Mouse (Mus musculus) forebrain, embryonic 11.5 days (tissue): Measurements from ENCODE around the gene Zc3hc1. TPM values are rescaled to one million over a fixed set of nuclear protein-coding genes. Genes with fewer than 3 reads are reported as not detected.

ENCODE experiments used
- ATAC-seq: fragments of 200-750 bp; cut with Nextera tagmentation; replicated peaks from 2 replicates; pipeline ENCODE4 v1.8.0; 2017; ENCODE audit warnings: moderate TSS enrichment; ENCODE audit not compliant: low FRiP score
- DNase-seq: peaks from one replicate; pipeline ENCODE4 v3.0.0-alpha.2; 2017; ENCODE audit warnings: low spot score
- H3K27ac ChIP-seq: fragments of 300-500 bp; sonication (generic); 2 replicates; pipeline ENCODE4 v1.5.1; 2014; ENCODE audit warnings: low read depth, low read length
- H3K27me3 ChIP-seq: fragments of 300-500 bp; sonication (generic); 2 replicates; pipeline ENCODE4 v1.6.1; 2014; ENCODE audit warnings: mild to moderate bottlenecking, low read length, mixed read lengths; ENCODE audit not compliant: control insufficient read depth, insufficient read depth
- H3K36me3 ChIP-seq: fragments of 300-500 bp; sonication (generic); 2 replicates; pipeline ENCODE4 v1.6.1; 2014; ENCODE audit warnings: mild to moderate bottlenecking, low read length, moderate library complexity, mixed read lengths; ENCODE audit not compliant: control insufficient read depth, insufficient read depth
- H3K4me1 ChIP-seq: fragments of 300-500 bp; sonication (generic); replicated peaks from 2 replicates; pipeline ENCODE4 v1.6.1; 2014; ENCODE audit warnings: low read length, mixed read lengths; ENCODE audit not compliant: control insufficient read depth, insufficient read depth
- H3K4me2 ChIP-seq: fragments of 300-500 bp; sonication (generic); 2 replicates; pipeline ENCODE4 v1.6.1; 2014; ENCODE audit warnings: low read depth, mild to moderate bottlenecking, low read length, moderate library complexity, mixed read lengths; ENCODE audit not compliant: severe bottlenecking
- H3K4me3 ChIP-seq: fragments of 300-500 bp; sonication (generic); 2 replicates; pipeline ENCODE4 v1.5.1; 2014; ENCODE audit warnings: low read depth, low read length
- H3K9ac ChIP-seq: fragments of 300-500 bp; sonication (generic); 2 replicates; pipeline ENCODE4 v1.6.1; 2014; ENCODE audit warnings: low read length
- H3K9me3 ChIP-seq: fragments of 300-500 bp; sonication (generic); 2 replicates; pipeline ENCODE4 v1.6.1; 2016; ENCODE audit warnings: low read length, mixed read lengths; ENCODE audit not compliant: control insufficient read depth
- WGBS: fragments of 180-500 bp; shearing (Covaris S2); extraction: QIAGEN DNeasy Blood & Tissue Kit; methylation state at CpG from one replicate; pipeline ENCODE4 v1.1.7; 2014; 5-methylcytosine and 5-hydroxymethylcytosine counted together
- polyA plus RNA-seq: library from polyadenylated mRNA; unstranded; fragments of >200 nt; fragmentation: Nextera tagmentation; extraction: Ambion mirVana; gene quantifications from 2 replicates; pipeline ENCODE4 v1.2.1, GENCODE M21; 2014

The Zc3hc1 gene
- polyA plus RNA-seq, 1 experiment from 2014 or later = 74.0 TPM

DNA sequence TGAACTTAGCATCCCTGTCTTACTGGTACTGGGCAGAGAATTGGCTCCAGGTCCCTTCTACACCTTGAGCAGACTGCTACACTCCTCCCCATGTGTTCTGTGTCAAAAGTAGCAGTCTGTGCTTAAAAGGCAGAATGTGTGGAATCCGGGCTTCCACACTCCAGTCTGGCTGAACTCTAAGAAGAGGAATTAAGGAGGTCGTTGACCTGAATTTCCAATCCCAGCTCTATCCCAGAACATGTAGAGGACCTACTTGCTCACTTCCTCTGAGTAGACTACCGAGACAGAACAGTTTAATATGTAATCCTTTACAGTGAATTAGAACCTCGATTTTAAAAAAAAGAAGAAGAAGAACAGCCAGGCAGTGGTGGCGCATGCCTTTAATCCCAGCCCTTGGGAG is 71.6 kb downstream of the Zc3hc1 start:
- H3K9me3 ChIP-seq = no peaks in the 10 kb centered on the region
- WGBS = 78% methylated on average over 5 of the region's 5 CpGs
- no peaks in the 10 kb centered on the region for H3K4me1 ChIP-seq

More for the DNA sequence above, 71.6 kb downstream of the Zc3hc1 start:
- Histone ChIP-seq H3K27ac (no peak overlapping the region), H3K36me3 (no peaks in the 10 kb centered on the region), H3K4me2 (no peak overlapping the region), H3K9ac (no peak overlapping the region), H3K4me3 (no peak overlapping the region), H3K27me3 (no peaks in the 10 kb centered on the region)
- ATAC-seq = no peak
- no peak for DNase-seq

Other genes starting within 250 kb of the Zc3hc1 start
- gene Ube2h, start 86.5 kb downstream of the Zc3hc1 start, polyA plus RNA-seq = 50.1 and 51.8 TPM in 2 replicates
- gene Klhdc10, start 10.8 kb upstream of the Zc3hc1 start, polyA plus RNA-seq = 33.0 and 37.4 TPM in 2 replicates
- gene Tmem209, start 118.8 kb upstream of the Zc3hc1 start, polyA plus RNA-seq = 54.2 and 60.2 TPM in 2 replicates
- not detected in 2 replicates for gene Ssmem1, start 118.8 kb upstream of the Zc3hc1 start, polyA plus RNA-seq
- gene Cpa2, start 150.6 kb upstream of the Zc3hc1 start, polyA plus RNA-seq = 4.0 TPM in 2 replicates
- 5.4 and 5.6 TPM in 2 replicates for gene Cpa4, start 177.3 kb upstream of the Zc3hc1 start, polyA plus RNA-seq
- gene Cpa5, start 220.0 kb upstream of the Zc3hc1 start, polyA plus RNA-seq = 0.15 and 0.72 TPM in 2 replicates
- 0.16 TPM in 1 of 2 replicates, not detected in the other for gene Cpa1, start 248.2 kb upstream of the Zc3hc1 start, polyA plus RNA-seq